Mouse (Mus musculus) C2C12 (cell line): Measurements from ENCODE around the gene Lysmd3. TPM values are rescaled to one million over a fixed set of nuclear protein-coding genes. Genes with fewer than 3 reads are reported as not detected.

Source experiments
- H3K27me3 ChIP-seq: one replicate; pipeline ENCODE4 v1.6.1; 2011; ENCODE audit not compliant: control insufficient read depth, insufficient read depth, insufficient read length
- H3K36me3 ChIP-seq: one replicate; pipeline ENCODE4 v1.6.1; 2011; ENCODE audit not compliant: control insufficient read depth, insufficient read depth
- H3K4me3 ChIP-seq: one replicate; pipeline ENCODE4 v1.5.1; 2011; ENCODE audit warnings: mild to moderate bottlenecking, control low read depth; ENCODE audit not compliant: poor library complexity, insufficient read depth, severe bottlenecking
- H3K79me2 ChIP-seq: one replicate; pipeline ENCODE4 v1.6.1; 2011; ENCODE audit not compliant: control insufficient read depth, insufficient read depth
- H3K79me3 ChIP-seq: one replicate; pipeline ENCODE4 v1.6.1; 2011; ENCODE audit warnings: low read depth, control low read depth
- H3ac ChIP-seq: one replicate; pipeline ENCODE3; 2011; ENCODE audit warnings: low read depth; ENCODE audit not compliant: control insufficient read depth, insufficient read length
- CEBPB ChIP-seq: IDR thresholded peaks from one replicate; pipeline ENCODE4 v1.6.1; 2011; ENCODE audit warnings: low read depth, mild to moderate bottlenecking, control low read depth, moderate library complexity
- CTCF ChIP-seq: IDR thresholded peaks from one replicate; pipeline ENCODE4 v1.5.1; 2011; ENCODE audit not compliant: control insufficient read depth, insufficient read depth, insufficient read length
- FOSL1 ChIP-seq: IDR thresholded peaks from one replicate; pipeline ENCODE4 v1.8.0; 2011; ENCODE audit warnings: mild to moderate bottlenecking, low read length; ENCODE audit not compliant: poor library complexity, insufficient read depth, severe bottlenecking
- MAX ChIP-seq: IDR thresholded peaks from one replicate; pipeline ENCODE4 v1.6.1; 2011; ENCODE audit warnings: mild to moderate bottlenecking, control low read depth
- MYOD1 ChIP-seq: IDR thresholded peaks from one replicate; pipeline ENCODE4 v1.6.1; 2011; ENCODE audit warnings: low read depth; ENCODE audit not compliant: control insufficient read depth, insufficient read length
- MYOG ChIP-seq: IDR thresholded peaks from one replicate; pipeline ENCODE4 v1.6.1; 2011; ENCODE audit not compliant: control insufficient read depth, insufficient read length; ENCODE audit errors: extremely low read depth
- USF1 ChIP-seq: IDR thresholded peaks from one replicate; pipeline ENCODE4 v1.6.1; 2011; ENCODE audit warnings: low read depth, mild to moderate bottlenecking, control low read depth, moderate library complexity
- polyA plus RNA-seq: library from polyadenylated mRNA; unstranded; fragments of >200 nt; fragmentation: generic; extraction: Trizol; gene quantifications from one replicate; pipeline ENCODE4 v1.2.1, GENCODE M21; 2012; ENCODE audit warnings: missing spikeins

Gene Lysmd3
- polyA plus RNA-seq, 1 experiment = 4.9 TPM

- H3K79me3 ChIP-seq = no peaks in the 10 kb centered on the region
- no peak within 1 kb of the TSS for H3K4me3 ChIP-seq
- no peaks in the 10 kb centered on the region for H3K36me3 ChIP-seq
- no peak for TF ChIP-seq CTCF
- no peaks in the 10 kb centered on the region for H3K79me2 ChIP-seq
- peaks cover 6% of the 10 kb centered on the region for H3K27me3 ChIP-seq
- H3ac ChIP-seq = no peak within 1 kb of the TSS
Observed at GRCm38 (mm10) chr13:81632720-81633415, 24.6 kb upstream of the Lysmd3 start, which contains the start of gene Adgrv1. Adgrv1 (minus strand) TSS chr13:81633154.

GRCm38 (mm10) chr13:81639624-81640023 is 17.8 kb upstream of the Lysmd3 start:
- no peaks in the 10 kb centered on the region for H3K79me3 ChIP-seq
- TF ChIP-seq MYOG (no peak), CEBPB (no peak), FOSL1 (no peak), CTCF (no peak), USF1 (no peak), MAX (no peak), MYOD1 (no peak)

GRCm38 (mm10) chr13:81640881-81641280 is 16.6 kb upstream of the Lysmd3 start:
- Histone ChIP-seq H3K4me3 (no peak overlapping the region), H3ac (no peak overlapping the region), H3K27me3 (no peaks in the 10 kb centered on the region), H3K79me2 (no peaks in the 10 kb centered on the region), H3K36me3 (no peaks in the 10 kb centered on the region), H3K79me3 (no peaks in the 10 kb centered on the region)
- TF ChIP-seq FOSL1 (peak; percentile 15), USF1 (no peak), CEBPB (no peak), MAX (peak; percentile 51)

More at GRCm38 (mm10) chr13:81639624-81640023, 17.8 kb upstream of the Lysmd3 start:
- H3K36me3 ChIP-seq = no peaks in the 10 kb centered on the region
- H3ac ChIP-seq = no peak overlapping the region
- no peaks in the 10 kb centered on the region for H3K27me3 ChIP-seq
- H3K79me2 ChIP-seq = no peaks in the 10 kb centered on the region
- H3K4me3 ChIP-seq = no peak overlapping the region

- Histone ChIP-seq H3ac (no peak overlapping the region), H3K79me2 (no peaks in the 10 kb centered on the region), H3K79me3 (no peaks in the 10 kb centered on the region), H3K4me3 (no peak overlapping the region), H3K27me3 (no peaks in the 10 kb centered on the region), H3K36me3 (no peaks in the 10 kb centered on the region)
- TF ChIP-seq CTCF (no peak), CEBPB (peak; percentile 49)
Observed at GRCm38 (mm10) chr13:81641289-81642045, 16.0 kb upstream of the Lysmd3 start.

GRCm38 (mm10) chr13:81642491-81643149 is 14.8 kb upstream of the Lysmd3 start:
- no peaks in the 10 kb centered on the region for H3K79me3 ChIP-seq
- H3ac ChIP-seq = no peak overlapping the region
- no peak overlapping the region for H3K4me3 ChIP-seq
- no peaks in the 10 kb centered on the region for H3K36me3 ChIP-seq
- no peak for TF ChIP-seq FOSL1
- TF ChIP-seq MAX = no peak
- TF ChIP-seq MYOG = no peak
- TF ChIP-seq CEBPB = no peak
- no peak for TF ChIP-seq USF1
- no peak for TF ChIP-seq CTCF
- TF ChIP-seq MYOD1 = no peak
- no peaks in the 10 kb centered on the region for H3K79me2 ChIP-seq
- H3K27me3 ChIP-seq = no peaks in the 10 kb centered on the region

- TF ChIP-seq MAX = no peak
- no peak for TF ChIP-seq USF1
- TF ChIP-seq CTCF = no peak
Observed at GRCm38 (mm10) chr13:81644047-81644565, 13.4 kb upstream of the Lysmd3 start.

More at GRCm38 (mm10) chr13:81644047-81644565, 13.4 kb upstream of the Lysmd3 start:
- no peak overlapping the region for H3K4me3 ChIP-seq
- H3K79me3 ChIP-seq = no peaks in the 10 kb centered on the region
- no peaks in the 10 kb centered on the region for H3K36me3 ChIP-seq
- H3ac ChIP-seq = no peak overlapping the region
- H3K27me3 ChIP-seq = no peaks in the 10 kb centered on the region
- no peaks in the 10 kb centered on the region for H3K79me2 ChIP-seq
